Mouse (Mus musculus): Measurements from ENCODE around the gene AU040320. TPM values are rescaled to one million over a fixed set of nuclear protein-coding genes. Genes with fewer than 3 reads are reported as not detected.

The AU040320 gene
- total and polyA plus RNA-seq, 2 experiments: 8.9 to 13.0 TPM

DNA sequence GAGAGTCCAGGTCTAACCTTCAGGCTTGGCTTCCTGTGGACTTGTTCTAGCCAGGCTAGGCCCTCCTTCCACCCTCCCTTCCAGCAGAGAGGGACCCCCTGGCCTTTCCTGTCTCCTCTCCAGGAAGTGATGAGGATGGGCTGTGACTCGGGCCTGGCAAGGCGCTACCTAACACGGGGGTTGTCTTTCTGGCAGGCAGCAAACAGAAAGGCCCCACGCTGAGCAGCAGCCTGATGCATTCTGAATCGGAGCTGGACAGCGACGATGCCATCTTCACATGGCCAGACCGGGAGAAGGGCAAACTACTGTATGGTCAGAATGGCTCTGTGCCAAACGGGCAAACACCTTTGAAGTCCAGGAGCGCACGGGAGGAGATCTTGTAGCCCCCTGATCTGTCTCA lies 99.6 kb downstream of the AU040320 start:
- WGBS: 73% methylated on average over 11 of the region's 11 CpGs
- H3K36me3 ChIP-seq (ENCODE audit: control insufficient read depth, insufficient read depth, low read length): peaks cover 8% of the 10 kb centered on the region; the same call in 1 of the 2 replicates
- no peak for TF ChIP-seq POLR2A (IDR thresholded peaks at IDR 0.05; ENCODE audit: extremely low read depth, insufficient read depth, low read length)
- no peak for TF ChIP-seq CTCF (IDR thresholded peaks at IDR 0.05; ENCODE audit: low read depth, low read length)
- H3K27me3 ChIP-seq (ENCODE audit: control insufficient read depth, insufficient read depth, low read length): no peaks in the 10 kb centered on the region
- no peak overlapping the region for H3K9ac ChIP-seq (ENCODE audit: low read depth, low read length)
- H3K4me3 ChIP-seq (ENCODE audit: insufficient read depth, low read depth, low read length): no peak overlapping the region
- no peaks in the 10 kb centered on the region for H3K79me2 ChIP-seq (ENCODE audit: control insufficient read depth, insufficient read depth, low read length)
- H3K4me1 ChIP-seq (ENCODE audit: control insufficient read depth, insufficient read depth, low read length): no peaks in the 10 kb centered on the region
- DNase-seq (ENCODE audit: extremely low read depth, low read depth, low spot score): no peak
- no peak overlapping the region for H3K27ac ChIP-seq (replicated peaks; ENCODE audit: insufficient read depth, low read depth, low read length)

DNA sequence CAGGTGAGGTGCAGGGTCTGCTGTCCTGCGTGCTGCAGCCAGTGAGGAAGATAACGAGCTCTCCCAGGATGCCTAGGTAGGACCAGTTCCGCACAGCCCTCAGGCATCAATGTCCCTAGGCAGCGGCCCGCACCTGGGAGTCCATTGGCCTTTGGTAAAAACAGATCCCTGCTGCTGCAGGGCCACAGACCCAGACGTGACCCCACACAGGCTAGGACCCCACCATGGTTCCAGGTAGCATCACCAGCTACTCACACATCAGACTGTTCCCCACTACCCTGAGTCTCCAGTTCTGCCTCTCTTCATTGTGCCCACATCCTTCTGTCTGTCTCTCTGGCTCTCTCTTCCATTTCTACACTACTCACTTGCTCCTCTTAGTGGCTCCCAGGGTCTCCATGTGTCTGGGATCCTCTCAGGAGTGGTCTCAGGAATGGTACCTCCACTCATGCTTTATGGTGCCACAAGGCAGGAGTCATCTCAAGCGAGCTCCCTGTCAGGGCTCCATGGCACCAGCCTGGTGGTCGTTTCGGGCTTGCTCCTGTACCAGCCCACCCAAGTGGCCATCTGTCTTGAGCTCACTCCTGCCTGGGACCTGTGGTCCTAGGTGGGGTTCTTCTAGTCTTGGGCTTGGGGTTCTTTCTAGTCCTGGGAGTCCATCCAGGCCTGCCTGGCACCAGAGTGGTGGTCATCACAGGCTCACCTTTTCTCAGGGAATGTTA lies 107.1 kb downstream of the AU040320 start:
- H3K9ac ChIP-seq (ENCODE audit: low read depth, low read length): no peak overlapping the region
- no peak for TF ChIP-seq POLR2A (IDR thresholded peaks at IDR 0.05; ENCODE audit: extremely low read depth, insufficient read depth, low read length)
- TF ChIP-seq CTCF (IDR thresholded peaks at IDR 0.05; ENCODE audit: low read depth, low read length): no peak
- no peaks in the 10 kb centered on the region for H3K27me3 ChIP-seq (ENCODE audit: control insufficient read depth, insufficient read depth, low read length)
- H3K36me3 ChIP-seq (ENCODE audit: control insufficient read depth, insufficient read depth, low read length): peaks cover 16% of the 10 kb centered on the region
- H3K79me2 ChIP-seq (ENCODE audit: control insufficient read depth, insufficient read depth, low read length): no peaks in the 10 kb centered on the region
- WGBS: 95% methylated on average over 9 of the region's 9 CpGs
- H3K27ac ChIP-seq (replicated peaks; ENCODE audit: insufficient read depth, low read depth, low read length): no peak overlapping the region
- no peaks in the 10 kb centered on the region for H3K4me1 ChIP-seq (ENCODE audit: control insufficient read depth, insufficient read depth, low read length)
- DNase-seq (ENCODE audit: extremely low read depth, low read depth, low spot score): no peak
- H3K4me3 ChIP-seq (ENCODE audit: insufficient read depth, low read depth, low read length): no peak overlapping the region

DNA sequence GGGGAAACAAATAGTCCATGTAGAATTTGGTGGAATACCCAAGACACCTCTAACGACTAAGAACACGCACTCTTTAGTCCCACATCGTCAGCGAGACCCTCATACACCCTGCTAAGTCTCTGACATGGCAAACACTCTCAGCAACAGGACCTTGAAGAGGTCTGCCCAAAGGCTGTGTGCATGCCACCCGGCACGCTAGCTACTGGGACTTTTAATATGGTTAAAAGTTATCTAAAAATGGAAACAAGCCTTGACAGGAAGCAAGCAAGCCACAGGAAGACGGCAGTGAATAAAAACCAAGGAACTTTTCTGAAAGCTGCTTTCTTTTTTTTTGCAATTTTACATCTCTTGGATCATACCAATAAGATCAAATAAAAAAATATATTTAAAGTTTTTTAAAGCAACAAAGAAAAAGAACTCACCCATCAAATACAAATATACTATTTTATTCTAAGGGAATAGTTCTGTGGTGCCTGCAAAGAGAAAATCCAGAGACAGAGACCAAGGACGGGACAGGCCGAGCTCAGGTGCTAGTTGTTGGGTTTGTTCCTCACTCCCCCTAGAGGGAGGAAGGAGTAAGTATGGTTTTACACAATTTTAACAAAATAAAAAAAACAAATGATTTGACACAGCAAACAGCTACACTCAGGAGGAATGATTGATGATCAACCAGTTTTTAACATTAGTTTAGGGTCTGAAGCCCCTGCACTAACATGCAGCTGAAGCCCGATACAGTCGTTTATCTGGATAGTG lies 108.3 kb downstream of the AU040320 start:
- DNase-seq (ENCODE audit: extremely low read depth, low read depth, low spot score): no peak
- 81% methylated on average over 11 of the region's 11 CpGs for WGBS
- H3K79me2 ChIP-seq (ENCODE audit: control insufficient read depth, insufficient read depth, low read length): no peaks in the 10 kb centered on the region

DNA sequence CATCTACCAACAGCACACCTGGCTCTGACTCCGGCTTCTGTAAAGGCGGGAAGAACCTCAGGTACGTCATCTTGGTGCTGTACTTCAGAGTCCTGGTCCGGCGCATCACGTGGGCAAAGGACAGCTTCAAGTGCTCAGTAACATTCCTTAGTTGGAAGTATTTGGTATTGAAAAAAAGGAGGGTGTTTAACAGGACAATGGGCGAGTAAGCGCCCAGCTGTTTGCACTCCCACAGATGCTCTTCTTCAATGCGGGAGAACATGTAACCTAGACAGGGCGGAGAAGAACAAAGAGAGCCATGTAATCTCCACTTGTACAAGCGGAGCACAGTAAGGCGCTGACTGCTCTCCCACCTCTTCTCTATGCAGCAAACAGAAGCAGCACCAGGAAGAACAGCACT lies 115.4 kb downstream of the AU040320 start:
- H3K4me1 ChIP-seq (ENCODE audit: control insufficient read depth, insufficient read depth, low read length): no peaks in the 10 kb centered on the region
- H3K27ac ChIP-seq (replicated peaks; ENCODE audit: insufficient read depth, low read depth, low read length): no peak overlapping the region
- no peak for DNase-seq (ENCODE audit: extremely low read depth, low read depth, low spot score)
- H3K27me3 ChIP-seq (ENCODE audit: control insufficient read depth, insufficient read depth, low read length): no peaks in the 10 kb centered on the region
- H3K36me3 ChIP-seq (ENCODE audit: control insufficient read depth, insufficient read depth, low read length): peaks cover 28% of the 10 kb centered on the region
- no peaks in the 10 kb centered on the region for H3K79me2 ChIP-seq (ENCODE audit: control insufficient read depth, insufficient read depth, low read length)
- WGBS: 95% methylated on average over 12 of the region's 12 CpGs
- H3K4me3 ChIP-seq (ENCODE audit: insufficient read depth, low read depth, low read length): no peak overlapping the region
- no peak overlapping the region for H3K9ac ChIP-seq (ENCODE audit: low read depth, low read length)
- TF ChIP-seq CTCF (IDR thresholded peaks at IDR 0.05; ENCODE audit: low read depth, low read length) (no peak), POLR2A (IDR thresholded peaks at IDR 0.05; ENCODE audit: extremely low read depth, insufficient read depth, low read length) (no peak)

More for the DNA sequence above, 108.3 kb downstream of the AU040320 start:
- Histone ChIP-seq H3K9ac (ENCODE audit: low read depth, low read length) (no peak overlapping the region), H3K36me3 (ENCODE audit: control insufficient read depth, insufficient read depth, low read length) (peaks cover 17% of the 10 kb centered on the region), H3K4me1 (ENCODE audit: control insufficient read depth, insufficient read depth, low read length) (no peaks in the 10 kb centered on the region), H3K27ac (replicated peaks; ENCODE audit: insufficient read depth, low read depth, low read length) (no peak overlapping the region), H3K4me3 (ENCODE audit: insufficient read depth, low read depth, low read length) (no peak overlapping the region), H3K27me3 (ENCODE audit: control insufficient read depth, insufficient read depth, low read length) (no peaks in the 10 kb centered on the region)
- TF ChIP-seq CTCF (IDR thresholded peaks at IDR 0.05; ENCODE audit: low read depth, low read length) (peak; percentile 41; the same call in 1 of the 2 replicates), POLR2A (IDR thresholded peaks at IDR 0.05; ENCODE audit: extremely low read depth, insufficient read depth, low read length) (no peak)

DNA sequence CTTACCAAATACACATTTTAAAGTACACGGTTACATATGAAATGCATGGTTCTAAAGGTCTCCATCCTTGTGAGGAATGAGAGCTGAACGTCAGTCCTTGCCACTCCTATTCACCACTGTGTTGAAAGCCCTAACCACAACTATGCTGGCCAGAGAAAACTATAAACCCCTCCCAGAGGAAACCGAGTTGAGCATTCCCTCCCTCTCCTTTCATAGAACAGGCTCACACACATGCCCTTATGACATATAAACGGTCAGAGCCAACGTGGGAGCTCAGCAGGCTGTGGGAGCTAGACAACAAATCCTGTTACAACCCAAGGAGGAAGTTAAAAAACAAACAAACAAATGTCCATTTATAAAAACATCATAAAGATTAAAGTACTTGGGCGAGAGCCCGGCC lies 119.4 kb downstream of the AU040320 start:
- Histone ChIP-seq H3K9ac (ENCODE audit: low read depth, low read length) (no peak overlapping the region), H3K27me3 (ENCODE audit: control insufficient read depth, insufficient read depth, low read length) (no peaks in the 10 kb centered on the region), H3K79me2 (ENCODE audit: control insufficient read depth, insufficient read depth, low read length) (no peaks in the 10 kb centered on the region), H3K4me3 (ENCODE audit: insufficient read depth, low read depth, low read length) (no peak overlapping the region), H3K36me3 (ENCODE audit: control insufficient read depth, insufficient read depth, low read length) (peaks cover 28% of the 10 kb centered on the region), H3K27ac (replicated peaks; ENCODE audit: insufficient read depth, low read depth, low read length) (no peak overlapping the region), H3K4me1 (ENCODE audit: control insufficient read depth, insufficient read depth, low read length) (no peaks in the 10 kb centered on the region)
- no peak for DNase-seq (ENCODE audit: extremely low read depth, low read depth, low spot score)
- 75% methylated on average over 7 of the region's 7 CpGs for WGBS
- no peak for TF ChIP-seq CTCF (IDR thresholded peaks at IDR 0.05; ENCODE audit: low read depth, low read length)
- no peak for TF ChIP-seq POLR2A (IDR thresholded peaks at IDR 0.05; ENCODE audit: extremely low read depth, insufficient read depth, low read length)

Data from liver, adult 2 months (tissue).